16 mouse cellular contexts compared by ENCODE assay signal in the genomic region with DNA sequence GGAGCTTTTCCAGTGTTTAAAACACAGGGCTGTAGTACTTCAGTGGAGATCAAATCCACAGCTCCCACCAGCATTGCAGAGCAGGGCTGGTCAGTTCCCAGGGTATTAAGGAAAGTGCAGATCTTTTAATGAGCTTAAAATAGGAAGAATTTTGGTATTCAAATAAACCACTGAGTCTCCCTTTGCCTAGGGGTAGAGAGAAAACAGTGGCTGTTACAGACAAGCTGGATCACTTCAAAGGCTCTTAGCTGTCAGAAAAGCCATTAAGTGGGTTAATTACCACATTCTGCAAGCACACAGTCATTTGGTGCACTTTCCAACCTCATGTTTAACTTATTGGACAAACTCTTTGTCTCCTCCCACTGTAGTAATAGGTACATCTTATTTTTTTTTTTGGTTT.
"Had no signal": no experiment of that assay in that cellular context is flagged by ENCODE, and none has a peak within 500 bp of the region (broad histone marks: within the 10 kb centered on the region; RNA-seq: fewer than 3 reads in every experiment).

No protein-coding gene starts in this region.

- H3K9ac ChIP-seq: kidney, embryonic 15.5 days; liver, embryonic 14.5 days; liver, postnatal 0 days; lung, embryonic 14.5 days; midbrain, embryonic 12.5 days; stomach, embryonic 15.5 days had no signal

- H3K9me3 ChIP-seq: kidney, embryonic 15.5 days; midbrain, embryonic 12.5 days; stomach, embryonic 15.5 days had no signal

- DNase-seq: kidney, adult 8-10 months; kidney, postnatal 25 days; layer of hippocampus, postnatal 36 days; liver, postnatal 0 days; lung, embryonic 14.5 days; right cerebral cortex, postnatal 25 days; spleen, adult 18-20 months; thymus, postnatal 25 days had no signal

- H3K4me1 ChIP-seq: kidney, embryonic 15.5 days; stomach, embryonic 15.5 days had no signal

- H3K4me2 ChIP-seq: kidney, embryonic 15.5 days; lung, embryonic 14.5 days; midbrain, embryonic 12.5 days; stomach, embryonic 15.5 days had no signal

- H3K4me3 ChIP-seq: kidney, embryonic 15.5 days; left cerebral cortex, adult 2 months; midbrain, embryonic 12.5 days; stomach, embryonic 15.5 days had no signal

- H3K36me3 ChIP-seq: kidney, embryonic 15.5 days; midbrain, embryonic 12.5 days; stomach, embryonic 15.5 days had no signal

- ATAC-seq: liver, postnatal 0 days; lung, postnatal 0 days; midbrain, embryonic 16.5 days had no signal

- H3K27ac ChIP-seq: kidney, embryonic 15.5 days; left cerebral cortex, adult 2 months; liver, embryonic 14.5 days; macrophage; midbrain, embryonic 12.5 days; stomach, embryonic 15.5 days had no signal

- H3K27me3 ChIP-seq: kidney, embryonic 15.5 days; midbrain, embryonic 12.5 days; stomach, embryonic 15.5 days had no signal
